Mouse (Mus musculus): Measurements from ENCODE around the gene Cep295nl.
"Not testable (repeated sequence)": the region's sequence is repeated elsewhere in the genome, so short reads cannot be mapped to it uniquely, and the experiment has no call there.

Cep295nl gene

DNA sequence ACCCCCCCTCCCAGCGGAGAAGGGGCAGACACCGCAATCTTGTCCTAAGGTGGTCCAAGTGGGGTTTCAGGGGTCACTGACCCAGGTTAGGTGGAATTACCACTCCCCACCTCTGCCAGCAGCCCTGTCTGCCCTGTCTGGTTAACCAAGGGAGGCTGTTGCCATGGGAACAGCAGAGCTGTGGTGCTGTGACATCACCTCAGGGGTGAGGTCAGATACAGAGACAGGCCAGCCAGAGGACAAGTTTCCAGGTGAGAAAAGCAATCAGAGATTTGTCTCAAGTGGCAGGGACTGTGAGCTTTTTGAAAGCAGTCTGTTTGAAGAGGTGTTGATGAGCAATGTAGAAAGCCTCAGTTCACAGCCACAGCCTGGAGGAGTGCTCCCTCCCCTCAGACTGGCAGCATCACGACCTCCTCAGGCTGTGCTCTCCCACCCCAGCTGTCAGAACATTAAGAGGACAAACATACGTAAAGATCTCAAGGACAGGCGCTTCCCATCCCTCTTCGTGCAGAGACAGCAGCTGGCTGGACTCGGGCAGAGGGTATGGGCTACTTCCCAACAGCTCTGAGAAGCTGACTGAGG is at the start of gene Cep295nl:
Cep295nl (minus strand) TSS at position 101 of the 582 bp plus-strand sequence.
- no peak for DNase-seq (ENCODE audit: low spot score in 2 of 2)

DNA sequence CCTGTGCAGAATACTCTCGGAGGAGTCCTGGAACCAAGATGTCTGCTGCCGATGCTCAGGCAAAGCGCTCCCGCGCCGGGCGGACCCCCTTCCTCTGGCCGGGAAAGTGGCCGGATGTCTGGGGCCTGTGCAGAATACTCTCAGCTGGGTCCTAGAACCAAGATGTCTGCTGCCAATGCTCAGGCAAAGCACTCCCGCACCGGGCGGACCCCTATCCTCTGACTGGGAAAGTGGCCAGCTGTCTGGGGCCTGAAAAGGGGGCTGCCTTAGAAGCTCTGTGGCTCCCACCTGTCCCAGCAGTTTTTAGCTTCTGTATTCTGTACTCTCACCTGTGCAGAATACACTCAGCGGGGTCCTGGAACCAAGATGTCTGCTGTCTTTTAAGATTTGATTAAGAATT is 45.5 kb upstream of the Cep295nl start:
- DNase-seq (ENCODE audit: low spot score in 2 of 2), result not testable (repeated sequence)

DNA sequence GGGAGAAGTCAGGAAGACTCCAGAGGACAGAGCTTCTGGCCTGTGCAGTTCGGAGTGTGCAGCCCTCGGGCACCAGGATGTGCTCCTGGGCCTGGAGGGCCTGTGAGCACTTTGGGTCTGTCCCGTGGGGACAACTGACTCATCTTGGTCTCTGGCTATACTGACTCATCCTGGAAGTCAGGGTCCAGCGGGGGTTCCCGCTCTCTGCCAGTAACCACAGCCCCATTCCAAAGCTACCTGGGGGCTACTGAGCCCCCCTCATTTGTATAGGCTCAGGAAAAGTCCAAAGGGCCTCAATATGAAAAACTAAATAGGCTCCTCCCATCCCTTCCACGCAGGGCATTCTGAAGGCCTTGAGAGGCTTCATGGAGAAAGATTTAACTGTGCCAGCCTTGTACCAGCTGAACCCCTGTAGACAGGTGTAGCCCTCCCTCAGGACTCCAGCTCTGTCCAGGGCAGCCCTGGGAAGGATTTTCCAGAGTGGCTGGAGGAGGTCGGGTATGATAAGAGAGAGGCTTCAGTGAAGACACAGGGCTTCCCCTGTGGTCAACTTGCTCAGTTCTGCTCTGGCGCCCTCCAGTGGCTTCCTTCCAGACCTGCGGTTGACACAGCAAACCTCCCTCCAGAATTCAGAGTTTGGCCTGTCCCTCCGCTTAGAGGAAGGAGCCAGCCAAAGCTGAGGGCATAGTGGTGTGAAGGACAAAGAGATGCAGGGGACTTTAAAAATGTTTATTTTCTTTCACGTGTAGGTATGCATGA is 37.1 kb upstream of the Cep295nl start:
- DNase-seq (ENCODE audit: low spot score in 2 of 2), result peak; percentile 56 to 84

GRCm38 (mm10) chr11:118378656-118379055 is 36.4 kb upstream of the Cep295nl start:
- DNase-seq (ENCODE audit: low spot score in 2 of 2), result no peak

- DNase-seq (ENCODE audit: low spot score in 2 of 2), result not testable (repeated sequence)
Observed at GRCm38 (mm10) chr11:118376323-118376722, 34.0 kb upstream of the Cep295nl start.

DNA sequence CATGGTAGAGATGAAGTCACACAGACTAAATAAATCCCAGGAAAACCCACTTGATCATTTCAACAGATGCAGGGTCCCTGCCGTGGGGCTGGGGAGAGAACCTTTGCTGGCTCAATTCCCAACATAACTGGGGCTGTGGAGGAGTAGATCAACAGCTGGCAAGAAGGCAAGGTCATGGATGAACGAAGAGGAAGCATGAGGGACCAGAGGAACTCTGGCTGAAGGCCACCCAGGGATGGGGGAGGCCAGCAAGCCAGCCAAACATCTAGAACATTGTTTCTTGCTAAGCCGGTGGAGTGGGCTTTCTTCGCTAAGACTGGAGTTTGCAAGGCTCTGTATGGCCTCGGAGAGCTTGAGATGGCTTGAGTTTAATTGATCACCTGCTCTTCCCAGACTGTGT is 33.6 kb upstream of the Cep295nl start:
- DNase-seq (ENCODE audit: low spot score in 2 of 2), result no peak

- DNase-seq (ENCODE audit: low spot score in 2 of 2), result no peak
Observed at GRCm38 (mm10) chr11:118375461-118375860, 33.2 kb upstream of the Cep295nl start.

- no peak for DNase-seq (ENCODE audit: low spot score in 2 of 2)
Observed at GRCm38 (mm10) chr11:118375006-118375405, 32.7 kb upstream of the Cep295nl start.

DNA sequence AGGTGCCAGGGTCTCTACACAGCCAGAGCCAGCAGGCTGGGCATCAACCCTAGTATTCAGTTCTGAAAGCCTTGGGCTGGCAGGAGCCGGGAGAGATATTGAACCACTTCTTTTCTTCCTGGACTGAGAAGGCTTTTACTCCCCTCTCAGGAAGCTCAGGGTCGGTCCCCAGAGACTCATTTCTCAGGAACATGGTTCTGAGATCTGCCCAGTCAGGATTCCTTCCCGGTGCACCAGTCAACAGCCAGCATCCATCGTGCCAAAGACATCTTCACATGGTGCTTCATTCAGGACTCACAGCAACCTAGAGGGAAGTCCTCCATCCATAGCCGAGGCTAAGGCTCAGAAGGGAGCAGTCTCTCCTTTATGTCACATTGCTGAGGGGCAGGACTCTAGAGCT is 32.2 kb upstream of the Cep295nl start:
- no peak for DNase-seq (ENCODE audit: low spot score in 2 of 2)

- DNase-seq (ENCODE audit: low spot score in 2 of 2), result no peak
Observed at GRCm38 (mm10) chr11:118372641-118373040, 30.3 kb upstream of the Cep295nl start.

DNA sequence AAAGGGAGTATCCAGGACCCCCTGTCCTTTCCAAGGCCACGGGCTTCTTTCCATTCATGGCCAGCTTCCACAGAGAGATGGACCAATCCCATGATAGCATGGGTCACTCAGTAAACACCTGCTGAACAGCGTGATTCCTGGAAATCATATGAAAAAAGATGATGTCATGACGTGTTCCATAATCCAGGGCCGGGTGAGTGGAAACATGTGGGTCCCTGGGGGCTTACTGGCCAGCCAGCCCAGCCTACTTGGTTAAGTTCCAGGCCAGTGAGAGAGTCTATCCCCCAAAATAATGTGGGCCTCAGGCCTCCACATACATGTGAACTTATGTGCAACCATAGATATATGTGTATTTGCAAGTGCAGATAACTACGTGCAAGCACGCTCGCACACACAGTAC is 29.6 kb upstream of the Cep295nl start:
- DNase-seq (ENCODE audit: low spot score in 2 of 2), result no peak

DNA sequence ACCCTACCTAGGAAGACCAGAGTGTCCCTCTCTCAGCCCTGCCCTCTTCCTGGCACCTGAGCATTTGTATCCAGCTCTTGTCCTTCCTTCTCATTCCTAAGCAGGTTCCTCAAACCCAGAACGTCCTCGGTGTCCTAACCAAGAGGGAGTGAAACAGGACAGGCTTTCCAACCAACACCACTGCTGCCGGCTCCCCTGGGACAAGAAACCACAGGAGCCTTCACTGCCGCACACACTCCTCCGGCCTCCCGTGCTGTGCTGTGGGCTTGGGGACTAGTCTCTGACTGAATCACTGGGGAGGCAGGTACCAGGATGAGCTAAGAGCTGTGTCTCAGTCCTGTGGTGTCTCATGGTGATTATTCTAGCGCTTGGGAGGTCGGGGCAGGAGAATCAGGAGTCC is 27.4 kb upstream of the Cep295nl start:
- DNase-seq (ENCODE audit: low spot score in 2 of 2), result no peak

- DNase-seq (ENCODE audit: low spot score in 2 of 2), result no peak
Observed at GRCm38 (mm10) chr11:118369251-118369650, 27.0 kb upstream of the Cep295nl start.

DNA sequence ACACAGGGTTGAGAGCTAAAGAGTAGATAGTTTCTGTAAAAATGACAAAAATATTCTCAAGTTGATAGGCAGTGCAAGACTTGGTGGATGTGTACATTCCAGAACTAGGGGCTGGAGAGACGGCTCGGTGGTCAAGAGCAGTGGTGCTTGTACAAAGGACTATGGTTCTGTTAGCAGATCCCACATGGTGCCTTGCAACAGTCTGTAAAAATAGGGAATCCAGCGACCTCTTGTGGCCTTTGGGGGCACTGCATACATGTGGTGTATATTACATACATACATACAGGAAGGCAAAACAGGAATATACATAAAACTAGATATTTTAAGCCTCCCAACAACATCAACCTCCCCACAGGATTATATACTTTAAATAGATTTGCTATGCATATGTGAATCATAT is 26.0 kb upstream of the Cep295nl start:
- DNase-seq (ENCODE audit: low spot score in 2 of 2), result peak in 1 of 2 experiments; percentile 45

DNA sequence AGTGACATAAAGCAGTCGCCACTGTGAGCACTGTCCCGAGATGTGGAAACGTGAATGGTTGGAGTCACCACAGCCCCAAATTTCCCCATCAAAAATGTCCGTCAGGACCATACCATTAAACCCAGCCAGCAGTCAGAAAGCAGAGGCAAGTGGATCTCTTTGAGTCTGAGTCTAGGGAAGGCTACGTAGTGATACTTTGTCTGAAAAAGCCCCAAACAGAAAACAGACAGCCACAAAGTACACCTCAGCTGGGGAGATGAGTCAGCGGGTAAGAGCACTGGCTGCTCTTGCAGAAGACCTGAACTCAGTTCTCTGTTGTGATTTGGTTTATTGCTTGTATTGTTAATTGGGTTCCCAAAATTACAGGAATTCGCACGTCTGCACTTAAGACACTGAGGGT is 24.3 kb upstream of the Cep295nl start:
- no peak for DNase-seq (ENCODE audit: low spot score in 2 of 2)

GRCm38 (mm10) chr11:118366108-118366507 is 23.8 kb upstream of the Cep295nl start:
- no peak for DNase-seq (ENCODE audit: low spot score in 2 of 2)

- DNase-seq (ENCODE audit: low spot score in 2 of 2), result no peak
Observed at GRCm38 (mm10) chr11:118365171-118365570, 22.9 kb upstream of the Cep295nl start.

- no peak for DNase-seq (ENCODE audit: low spot score in 2 of 2)
Observed at GRCm38 (mm10) chr11:118364021-118364420, 21.7 kb upstream of the Cep295nl start.

- DNase-seq (ENCODE audit: low spot score in 2 of 2), result no peak
Observed at GRCm38 (mm10) chr11:118362971-118363518, 20.7 kb upstream of the Cep295nl start.

GRCm38 (mm10) chr11:118362501-118362900 is 20.2 kb upstream of the Cep295nl start:
- DNase-seq (ENCODE audit: low spot score in 2 of 2), result no peak

DNA sequence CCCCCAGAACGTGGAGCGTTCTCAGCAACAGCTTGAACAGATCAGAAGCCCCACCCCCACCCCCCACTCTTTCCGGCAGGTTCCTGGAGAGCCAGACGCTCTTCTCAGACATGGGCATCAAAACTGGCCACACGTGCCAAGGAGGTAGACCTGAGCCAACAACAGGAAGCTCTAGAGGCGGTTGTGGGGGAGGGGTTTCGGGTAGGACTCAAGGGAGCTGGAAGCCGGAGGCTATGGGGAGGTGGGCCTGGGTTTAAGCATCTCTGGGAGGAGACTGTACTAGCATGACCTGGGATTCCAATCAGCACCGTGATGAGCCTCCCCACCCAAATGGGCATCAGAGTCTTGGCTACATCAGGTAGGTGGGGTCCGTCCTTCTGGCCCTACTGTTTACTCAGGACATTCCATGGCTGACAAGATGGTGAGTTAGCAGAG is 18.6 kb upstream of the Cep295nl start:
- no peak for DNase-seq (ENCODE audit: low spot score in 2 of 2)

GRCm38 (mm10) chr11:118360491-118360890 is 18.2 kb upstream of the Cep295nl start:
- no peak for DNase-seq (ENCODE audit: low spot score in 2 of 2)

- peak in 1 of 2 experiments; percentile 38 for DNase-seq (ENCODE audit: low spot score in 2 of 2)
Observed at GRCm38 (mm10) chr11:118355640-118356039, 13.3 kb upstream of the Cep295nl start, which contains the start of gene Timp2. TSS of gene Timp2 (minus strand) at chr11:118355740.

Data from thymus, postnatal 10 days (tissue).